Mouse (Mus musculus) gastrocnemius, postnatal 36 days (tissue): ENCODE data around the gene Slc13a4. TPM values are rescaled to one million over a fixed set of nuclear protein-coding genes. Genes with fewer than 3 reads are reported as not detected.
A peak's percentile ranks its signal among the peaks of the same experiment; 100 is the strongest.

Experiments
- DNase-seq, 2 experiments: peaks; one replicate each; pipeline ENCODE4 v3.0.0; 2022
- intact Hi-C: fragments of 180-260 bp; cut with DNase I; formaldehyde crosslinking; loops from one replicate; pipeline ENCODE4 v1.15.1; 2025
- total RNA-seq, 2 experiments: library from RNA; stranded (reverse); gene quantifications; 2 replicates each; pipeline ENCODE4 v1.2.3; 2021

The Slc13a4 gene
- total RNA-seq, 2 experiments from 2014 or later, result 0.18 TPM; not detected in 1

DNA sequence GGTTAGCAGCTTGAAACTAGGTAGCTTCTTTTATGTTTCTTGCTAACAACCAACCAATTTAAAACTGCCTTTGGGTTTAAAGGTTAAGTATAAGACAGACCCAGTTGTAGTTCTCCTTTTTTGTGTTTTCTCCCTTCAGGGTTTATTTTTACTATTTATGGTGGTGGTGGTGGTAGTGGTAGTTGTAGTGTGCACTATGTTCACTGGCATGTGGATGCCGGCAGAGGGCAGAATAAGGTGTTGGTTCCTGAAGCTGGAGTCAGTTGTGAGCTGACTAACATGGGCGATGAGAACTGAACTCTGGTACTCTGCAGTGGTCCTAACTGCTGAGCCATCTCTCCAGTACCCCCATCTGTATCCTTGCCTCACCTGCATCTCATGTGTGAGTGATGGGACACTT lies 49.0 kb downstream of the Slc13a4 start:
- intact Hi-C loops, result loop anchor here (10.0 kb wide), 2 partner anchors 116 to 306 kb away; no protein-coding TSS in a partner anchor

DNA sequence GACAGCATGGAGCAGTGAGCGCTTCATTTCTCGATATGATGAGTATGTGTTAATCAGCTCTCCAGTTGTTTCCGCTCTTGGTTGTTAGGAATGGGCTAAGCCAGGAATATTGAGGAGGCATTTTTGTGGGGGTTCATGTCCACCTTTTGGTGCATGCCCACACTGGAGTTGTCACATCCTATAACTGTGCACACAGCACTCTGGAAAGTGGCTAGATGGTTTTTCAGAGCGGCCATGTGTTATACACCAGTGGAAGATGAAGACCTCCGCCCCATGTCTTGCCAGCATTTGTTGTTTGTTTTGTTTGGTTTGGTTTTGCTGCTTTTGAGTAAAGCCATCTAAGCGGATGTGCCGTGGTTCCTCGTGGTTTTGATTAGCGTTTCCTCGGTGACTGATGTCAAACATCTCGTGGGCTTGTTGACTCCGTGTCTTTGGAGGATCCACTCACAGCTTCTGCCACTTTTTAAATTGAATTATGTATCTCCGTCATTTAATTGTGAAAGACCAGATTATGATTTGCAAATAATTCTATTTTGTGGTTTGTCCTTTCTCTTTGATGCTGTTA lies 50.2 kb downstream of the Slc13a4 start:
- no peak for DNase-seq
- intact Hi-C loops, result loop anchor here (10.0 kb wide), 2 partner anchors 117 to 307 kb away; no protein-coding TSS in a partner anchor

More for the DNA sequence above, 49.0 kb downstream of the Slc13a4 start:
- no peak for DNase-seq

DNA sequence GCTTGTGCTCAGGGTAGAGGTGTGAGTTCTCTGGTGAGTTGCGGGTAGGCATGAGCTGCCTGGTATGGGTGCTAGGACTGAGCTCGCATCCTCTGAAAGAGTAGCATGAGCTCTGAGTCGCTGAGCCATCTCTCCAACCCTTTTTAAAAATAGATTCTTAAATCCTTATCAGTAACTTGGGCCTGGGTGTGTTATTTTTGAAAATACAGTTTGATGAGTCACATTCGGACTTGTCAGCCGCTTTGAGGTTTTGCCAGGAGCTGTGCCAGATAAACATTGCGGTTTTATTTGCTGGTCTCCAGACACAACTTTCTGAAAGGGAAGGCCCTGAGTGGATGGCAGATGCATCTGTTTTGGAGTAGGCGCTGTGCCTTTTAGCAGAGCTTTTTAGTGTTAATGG lies 51.2 kb downstream of the Slc13a4 start:
- intact Hi-C loops, result loop anchor here (10.0 kb wide), 2 partner anchors 118 to 308 kb away; no protein-coding TSS in a partner anchor
- DNase-seq, result peak in 1 of 2 experiments; percentile 26

DNA sequence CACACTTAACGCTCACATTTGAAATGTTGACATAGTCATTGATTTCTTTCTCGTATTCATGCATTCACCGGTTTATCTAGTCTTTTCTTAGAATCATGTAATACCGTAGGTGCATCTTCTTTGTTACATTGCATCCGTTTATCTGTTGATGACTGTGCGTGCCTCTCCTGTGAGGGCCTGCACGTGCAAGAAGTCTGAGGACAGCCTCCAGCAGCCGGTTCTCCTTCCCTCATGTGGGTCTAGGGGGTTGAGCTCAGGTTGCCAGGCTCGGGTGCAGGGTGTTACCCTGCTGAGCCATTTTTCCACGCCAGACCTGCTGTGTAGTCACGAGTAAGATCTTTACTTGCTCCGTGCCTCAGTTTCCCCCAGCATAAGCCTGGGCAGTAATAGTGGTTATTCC lies 52.9 kb downstream of the Slc13a4 start:
- intact Hi-C loops, result loop anchor here (10.0 kb wide), 2 partner anchors 120 to 310 kb away; no protein-coding TSS in a partner anchor
- DNase-seq, result no peak

DNA sequence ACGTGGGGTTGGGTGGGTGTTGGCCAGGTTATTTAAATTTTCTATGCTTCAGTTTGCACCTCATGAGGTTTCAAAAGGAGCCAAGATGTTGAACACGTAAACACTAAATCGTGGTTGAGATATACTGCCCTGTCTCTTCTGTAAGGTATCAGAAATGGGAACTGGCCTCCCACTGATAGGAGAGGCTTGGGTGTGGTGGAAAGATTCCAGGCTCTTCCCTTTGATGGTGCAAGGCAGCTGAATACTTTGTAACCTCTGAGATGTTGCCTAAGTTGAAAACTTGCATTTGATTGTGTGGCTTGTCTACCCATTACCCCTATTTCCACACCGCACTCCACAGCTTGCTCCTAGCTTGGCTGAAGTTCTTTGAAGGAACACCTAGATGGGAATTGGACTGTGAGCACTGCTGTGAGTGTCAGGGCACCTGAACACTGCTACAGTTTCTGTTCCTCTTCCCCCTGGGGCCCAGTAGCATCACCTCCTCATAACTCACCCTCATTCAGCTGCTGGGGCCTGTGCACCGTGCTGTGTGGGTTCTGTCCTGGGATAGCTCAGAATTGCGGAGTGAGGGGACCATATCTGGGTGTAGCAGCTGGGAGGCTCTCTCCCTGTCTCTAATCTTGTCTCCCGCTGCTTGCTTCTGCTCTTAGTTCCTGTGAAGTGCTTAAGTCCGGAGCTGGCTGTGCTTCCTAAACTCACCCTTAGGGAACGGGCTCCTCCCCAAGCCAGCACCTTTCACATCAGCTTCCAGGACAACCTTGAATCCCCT lies 53.6 kb downstream of the Slc13a4 start:
- DNase-seq, result no peak
- intact Hi-C loops, result loop anchor here (10.0 kb wide), 2 partner anchors 120 to 310 kb away; no protein-coding TSS in a partner anchor

DNA sequence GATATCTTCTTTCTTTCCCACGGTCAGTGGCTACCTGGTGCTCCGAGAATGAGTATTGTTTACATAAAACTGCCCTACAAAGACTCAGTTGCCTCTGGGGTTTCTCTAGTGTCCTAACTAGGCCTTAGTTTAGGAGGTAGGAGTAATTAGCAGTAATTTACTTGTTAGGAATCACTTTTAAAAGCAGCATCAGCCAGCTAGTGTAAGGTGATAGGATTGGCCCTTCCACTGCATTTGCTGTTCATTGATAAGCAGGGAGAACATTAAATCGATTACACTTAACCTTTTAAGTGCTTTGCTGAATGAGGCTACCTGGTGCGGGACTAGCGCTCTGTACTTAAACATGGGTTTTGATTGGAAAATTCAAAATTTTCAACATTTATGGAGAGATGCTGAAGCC lies 54.5 kb downstream of the Slc13a4 start:
- no peak for DNase-seq
- intact Hi-C loops, result loop anchor here (10.0 kb wide), 2 partner anchors 121 to 311 kb away; no protein-coding TSS in a partner anchor

DNA sequence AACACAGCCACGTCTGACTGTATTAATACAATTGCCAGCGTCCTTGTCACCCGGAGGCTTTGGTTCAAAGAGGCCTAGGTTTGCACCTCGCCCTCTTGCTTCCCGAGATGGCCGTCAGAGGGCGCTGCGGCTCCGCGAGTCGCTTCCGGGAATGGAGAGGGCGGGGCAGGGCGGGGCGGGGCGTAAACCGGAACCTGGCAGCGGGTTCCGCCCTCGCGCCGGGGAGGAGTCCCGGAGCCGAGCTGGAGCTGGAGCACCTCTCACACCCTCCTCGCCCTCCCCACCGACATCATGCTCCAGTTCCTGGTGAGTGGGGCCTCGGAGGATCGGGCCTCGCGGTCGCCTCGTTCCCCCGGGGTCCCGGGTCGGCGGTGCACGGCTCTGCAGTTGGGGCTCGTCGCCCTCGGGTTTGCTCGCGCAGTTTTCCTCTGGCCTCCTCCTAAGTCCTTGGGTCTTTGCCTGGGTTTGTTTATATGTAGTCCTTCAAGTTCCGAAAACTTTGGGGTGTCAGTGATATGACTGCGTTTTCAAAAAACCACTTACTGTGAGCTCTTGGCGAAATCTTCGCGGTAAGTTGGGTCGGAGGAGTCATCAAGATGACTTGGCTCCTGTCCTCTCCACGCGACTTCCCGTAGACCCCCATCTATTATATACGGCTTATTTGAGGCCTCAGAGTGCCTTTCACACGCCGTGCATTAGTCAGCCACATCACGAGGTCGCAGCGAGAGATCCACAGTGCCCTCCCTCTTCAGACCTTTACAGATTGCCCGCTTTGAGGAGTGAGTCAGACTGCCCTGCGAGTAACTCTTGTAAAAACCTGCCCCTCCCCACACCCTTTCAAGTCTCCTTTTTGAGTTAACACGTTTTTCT lies 55.2 kb downstream of the Slc13a4 start:
- intact Hi-C loops, result loop anchor here (10.0 kb wide), 2 partner anchors 122 to 312 kb away; no protein-coding TSS in a partner anchor
- DNase-seq, result peak; percentile 81 to 85

DNA sequence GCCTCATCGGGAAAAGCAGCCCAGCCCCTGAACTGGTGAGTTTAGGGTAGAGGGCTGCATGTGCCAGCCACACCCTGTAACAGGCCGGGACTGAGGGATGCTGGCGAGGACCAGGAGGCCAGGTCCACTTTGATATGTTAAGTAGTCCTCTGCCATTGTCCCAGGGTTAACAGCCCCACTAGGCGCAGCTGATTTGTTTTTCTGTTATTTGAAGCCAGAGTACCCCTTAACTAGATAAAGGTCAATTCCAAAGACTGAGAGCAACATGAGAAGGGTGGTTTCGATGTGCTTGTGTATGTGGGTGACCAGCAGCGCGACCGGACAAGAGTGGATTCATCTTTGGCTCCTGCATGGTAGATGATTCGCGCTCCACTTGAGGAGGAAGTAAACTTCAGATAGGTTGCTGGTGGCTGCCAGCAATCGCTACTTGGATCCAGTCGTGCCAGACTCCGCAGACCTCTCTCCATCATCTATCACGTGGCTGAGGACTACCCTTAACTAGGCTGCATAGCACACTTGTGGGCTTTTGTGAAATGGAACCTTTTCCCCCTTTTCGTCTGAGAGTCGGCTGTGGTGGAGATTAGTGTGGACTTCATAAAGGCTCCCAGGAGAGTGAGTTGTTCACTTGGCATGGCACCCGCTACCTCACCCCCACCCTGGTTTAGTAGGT lies 56.0 kb downstream of the Slc13a4 start:
- intact Hi-C loops, result loop anchor here (10.0 kb wide), 2 partner anchors 123 to 313 kb away; no protein-coding TSS in a partner anchor
- DNase-seq, result no peak

DNA sequence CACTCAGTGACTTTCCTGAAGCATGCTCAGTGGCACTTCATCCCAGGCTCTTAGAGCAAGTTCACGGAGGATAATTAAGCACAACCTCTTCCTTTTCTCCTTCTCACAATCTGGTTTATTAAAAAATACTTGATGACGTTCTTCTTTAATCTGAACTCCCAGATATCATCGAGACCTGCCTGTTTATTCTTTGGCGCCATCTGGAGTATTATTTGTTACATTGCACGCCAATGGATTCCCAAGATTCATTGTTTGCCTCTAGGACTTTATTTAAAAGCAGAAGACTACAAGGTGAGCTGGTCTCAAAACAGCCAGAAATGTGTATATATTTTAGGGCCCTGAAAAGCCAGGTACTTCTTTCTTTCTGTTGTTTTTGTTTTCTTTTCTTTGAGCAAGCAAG lies 62.8 kb downstream of the Slc13a4 start:
- DNase-seq, result no peak
- intact Hi-C loops, result no loop called here

DNA sequence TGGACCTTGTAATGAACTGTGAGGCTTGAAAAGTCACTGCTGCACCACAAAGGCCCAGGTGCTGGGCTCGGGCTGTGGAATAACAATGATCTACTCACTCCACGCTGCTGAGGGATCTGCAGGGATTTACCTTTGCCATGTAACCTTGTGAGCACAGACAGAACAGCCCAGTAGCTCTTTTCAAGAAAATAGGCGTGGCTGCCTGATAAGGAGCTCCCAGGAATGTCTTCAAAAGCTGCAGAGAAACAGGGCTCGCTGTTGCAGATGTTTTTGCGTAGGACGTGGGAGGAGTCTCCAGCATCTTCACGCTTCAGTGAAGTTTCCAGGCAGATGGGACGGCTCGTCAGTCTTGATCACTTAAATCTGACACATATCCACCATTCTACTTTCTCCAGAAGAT lies 63.9 kb downstream of the Slc13a4 start:
- no peak for DNase-seq
- intact Hi-C loops, result no loop called here

DNA sequence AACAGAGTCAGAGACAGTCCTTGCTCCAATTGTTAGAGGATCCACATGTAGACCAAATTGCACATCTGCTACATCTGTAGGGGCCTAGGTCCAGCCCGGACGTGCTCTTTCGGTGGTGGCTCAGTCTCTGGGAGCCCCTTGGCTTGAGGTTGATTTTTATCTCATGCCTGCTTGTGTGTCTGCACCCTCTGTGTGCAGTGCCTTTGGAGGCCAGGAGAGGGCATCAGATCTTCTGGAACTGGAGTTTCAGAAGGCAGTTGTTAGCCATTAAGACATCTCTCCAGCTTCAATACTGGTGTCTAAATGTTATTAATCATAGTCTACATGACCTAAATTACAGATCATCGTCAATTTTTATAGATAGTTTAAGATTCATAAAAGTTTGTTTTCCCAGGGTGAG lies 64.7 kb downstream of the Slc13a4 start:
- intact Hi-C loops, result no loop called here
- no peak for DNase-seq

DNA sequence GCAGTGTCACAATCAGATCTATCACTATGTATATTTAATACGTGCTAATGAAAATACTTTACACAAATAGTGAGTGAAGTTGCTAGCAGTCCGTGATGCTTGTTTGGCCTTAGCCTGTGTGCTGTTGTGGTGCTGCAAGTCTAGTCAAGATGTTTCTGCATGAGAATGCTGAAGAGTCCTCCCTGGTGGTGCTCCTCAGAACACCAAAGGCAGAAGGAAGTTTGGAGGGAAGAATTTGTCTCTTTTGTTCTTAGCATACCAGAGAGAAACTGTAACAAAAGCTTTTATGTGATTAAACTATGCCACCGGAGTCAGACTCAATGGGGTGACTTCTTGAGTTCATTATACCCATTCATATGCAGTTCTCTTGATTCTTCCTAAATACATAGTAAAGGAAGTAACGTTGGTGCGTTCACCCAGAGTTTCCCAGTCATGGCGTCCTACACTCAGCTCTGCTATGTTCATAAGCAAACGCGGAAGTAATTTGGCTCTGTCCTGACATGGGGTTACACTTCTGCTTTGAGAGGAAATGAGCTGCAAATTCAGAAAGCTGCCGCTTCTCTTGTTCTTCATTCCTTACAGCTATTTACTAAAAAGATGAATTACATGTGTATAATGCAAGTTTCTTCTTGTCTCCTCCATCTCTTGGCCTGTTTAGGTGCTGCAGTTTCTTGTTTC lies 71.7 kb downstream of the Slc13a4 start:
- no peak for DNase-seq
- intact Hi-C loops, result no loop called here

DNA sequence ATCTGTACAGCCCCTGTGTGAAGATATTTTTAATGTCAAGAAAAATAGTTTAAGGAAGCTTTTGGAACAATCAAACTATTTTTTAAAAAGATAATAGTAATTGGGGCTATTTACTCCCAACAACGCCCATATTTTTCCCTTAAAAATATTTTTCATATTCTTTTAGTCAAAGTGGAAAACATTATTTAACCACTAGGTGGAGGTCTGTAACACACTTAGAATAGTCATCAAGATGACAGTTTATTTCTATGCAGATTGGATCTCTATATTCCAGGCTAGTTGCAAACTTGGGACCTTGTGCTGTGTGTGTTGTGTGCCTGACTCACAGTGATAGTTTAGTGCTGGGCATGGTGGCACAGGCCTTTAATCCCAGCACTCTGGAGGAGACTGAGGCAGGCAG lies 78.5 kb downstream of the Slc13a4 start:
- intact Hi-C loops, result no loop called here

DNA sequence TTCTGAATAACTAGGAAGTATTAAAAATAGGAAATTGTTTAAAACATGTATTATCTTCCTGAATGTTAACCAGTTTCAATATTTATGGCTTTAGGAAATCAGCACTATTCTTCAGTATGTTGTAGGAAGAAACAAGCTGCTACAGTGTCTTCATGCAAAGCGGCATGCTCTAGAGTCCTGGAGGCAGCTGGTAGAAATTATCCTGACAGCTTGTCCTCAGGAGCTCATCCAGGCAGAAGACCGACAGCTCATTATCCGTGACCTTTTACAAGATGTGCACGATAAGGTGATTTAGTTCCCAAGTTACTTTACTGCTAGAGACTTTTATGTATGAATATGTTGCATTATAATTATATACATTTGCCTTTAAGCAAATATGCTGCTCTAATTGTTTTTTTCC lies 82.2 kb downstream of the Slc13a4 start:
- intact Hi-C loops, result no loop called here
- no peak for DNase-seq

More for the DNA sequence above, 78.5 kb downstream of the Slc13a4 start:
- no peak for DNase-seq

Other genes with a start within 250 kb of the Slc13a4 start
- 10 to 100 TPM; 22.1 to 26.1 TPM for gene Cnot4, start 174.4 kb downstream of the Slc13a4 start, total RNA-seq
- 10 to 100 TPM in 1 of 2 experiments, 1 to 10 TPM in 1; 9.5 to 10.4 TPM for gene Nup205, start 130.7 kb downstream of the Slc13a4 start, total RNA-seq
- under 1 TPM; 0.67 to 0.79 TPM for gene Fam180a, start 18.0 kb upstream of the Slc13a4 start, total RNA-seq
- 10 to 100 TPM; 19.3 to 25.7 TPM for gene Mtpn, start 231.8 kb upstream of the Slc13a4 start, total RNA-seq